Mouse (Mus musculus): ENCODE measurements around the gene Acy3. TPM values are rescaled to one million over a fixed set of nuclear protein-coding genes. Genes with fewer than 3 reads are reported as not detected.
"Not testable (repeated sequence)": the region's sequence is repeated elsewhere in the genome, so short reads cannot be mapped to it uniquely, and the experiment has no call there.

The Acy3 gene
- total RNA-seq (2021) = 10 to 100 TPM; 24.3 to 28.5 TPM
- long read RNA-seq, experiment 1, transcript Acy3-205 (8 exons, 1,284 nt) = major isoform, 13 of 20 reads
- long read RNA-seq, experiment 1, partial matches to known transcripts = 2 of 20 reads
- long read RNA-seq, experiment 1, other reads (novel, unspliced or antisense) = 5 of 20 reads
- long read RNA-seq, experiment 2, transcript Acy3-205 (8 exons, 1,284 nt) = major isoform, 6 of 9 reads
- long read RNA-seq, experiment 2, partial matches to known transcripts = 0 of 9 reads
- long read RNA-seq, experiment 2, other reads (novel, unspliced or antisense) = 2 of 9 reads

- DNase-seq = peak; percentile 90 to 93
These were observed at the start of gene Acy3 for GRCm38 (mm10) chr19:3986334-3986733. Gene Acy3, plus strand, starts transcription at chr19:3986570.

GRCm38 (mm10) chr19:3942315-3942714 is 44.1 kb upstream of the Acy3 start:
- no peak for DNase-seq

- DNase-seq = peak; percentile 41 to 49
These were observed 43.2 kb upstream of the Acy3 start for GRCm38 (mm10) chr19:3942986-3943735.

- DNase-seq = peak; percentile 45 to 49
These were observed 40.4 kb upstream of the Acy3 start for GRCm38 (mm10) chr19:3945872-3946564.

- peak; percentile 61 to 86 for DNase-seq
These were observed 39.7 kb upstream of the Acy3 start for GRCm38 (mm10) chr19:3946715-3947114.

GRCm38 (mm10) chr19:3947813-3948212 is 38.6 kb upstream of the Acy3 start:
- no peak for DNase-seq

GRCm38 (mm10) chr19:3948546-3948945 is 37.8 kb upstream of the Acy3 start:
- DNase-seq = no peak

GRCm38 (mm10) chr19:3950331-3950730 is 36.0 kb upstream of the Acy3 start:
- no peak for DNase-seq

- DNase-seq = no peak
These were observed 34.9 kb upstream of the Acy3 start for GRCm38 (mm10) chr19:3951461-3951860.

- no peak for DNase-seq
These were observed 34.3 kb upstream of the Acy3 start for GRCm38 (mm10) chr19:3952099-3952498.

- no peak for DNase-seq
These were observed 31.3 kb upstream of the Acy3 start for GRCm38 (mm10) chr19:3955033-3955432.

GRCm38 (mm10) chr19:3955804-3956203 is 30.6 kb upstream of the Acy3 start:
- DNase-seq = no peak

- not testable (repeated sequence) for DNase-seq
These were observed 28.9 kb upstream of the Acy3 start for GRCm38 (mm10) chr19:3957296-3958036.

GRCm38 (mm10) chr19:3958470-3958869 is 27.9 kb upstream of the Acy3 start, which contains the start of gene Aldh3b3:
Gene Aldh3b3, plus strand, starts transcription at chr19:3958645.
- peak in 1 of 2 experiments; percentile 33 for DNase-seq

GRCm38 (mm10) chr19:3959030-3959429 is 27.3 kb upstream of the Acy3 start:
- DNase-seq = no peak

- no peak for DNase-seq
These were observed 26.2 kb upstream of the Acy3 start for GRCm38 (mm10) chr19:3960211-3960610.

- not testable (repeated sequence) for DNase-seq
These were observed 24.6 kb upstream of the Acy3 start for GRCm38 (mm10) chr19:3961805-3962204.

- no peak for DNase-seq
These were observed 23.9 kb upstream of the Acy3 start for GRCm38 (mm10) chr19:3962469-3962868.

- DNase-seq = no peak
These were observed 22.3 kb upstream of the Acy3 start for GRCm38 (mm10) chr19:3964030-3964429.

GRCm38 (mm10) chr19:3966330-3967075 is 19.9 kb upstream of the Acy3 start:
- no peak for DNase-seq

- DNase-seq = no peak
These were observed 19.1 kb upstream of the Acy3 start for GRCm38 (mm10) chr19:3967258-3967657.
